Mouse (Mus musculus) liver, postnatal 0 days (tissue): ENCODE measurements at regions not wholly inside any gene's neighbourhood (a gene's known extent, or its start where the extent isn't known, plus 50 kb on each side); places are given as distances from the start of the nearest gene placed in this dataset.

Experiments
- CTCF ChIP-seq: sonication (generic); IDR thresholded peaks from 2 replicates; pipeline ENCODE4 v1.5.1; 2016; ENCODE audit warnings: antibody characterized with exemption, low read depth
- EP300 ChIP-seq: IDR thresholded peaks from 2 replicates; pipeline ENCODE4 v1.6.1; 2016; ENCODE audit warnings: antibody characterized with exemption, low read depth, mild to moderate bottlenecking

- TF ChIP-seq CTCF: no peak
- peak; percentile 85 for TF ChIP-seq EP300
Observed at GRCm38 (mm10) chr8:10865941-10866513, 142.2 kb downstream of the Irs2 start.
